Mouse (Mus musculus) left cerebral cortex, postnatal 4 days (tissue): ENCODE results near the gene Klf4. TPM values are rescaled to one million over a fixed set of nuclear protein-coding genes. Genes with fewer than 3 reads are reported as not detected.

Experiments used
- DNase-seq: peaks from one replicate; pipeline ENCODE4 v3.0.0-alpha.2; 2022
- intact Hi-C: fragments of 180-260 bp; cut with DNase I; formaldehyde crosslinking; loops from one replicate; pipeline ENCODE4 v1.15.1; 2025
- total RNA-seq, 2 experiments: library from RNA; stranded (reverse); gene quantifications; 2 replicates each; pipeline ENCODE4 v1.2.3; 2021

Klf4 gene
- total RNA-seq, 2 experiments from 2014 or later: 5.1 to 5.8 TPM

DNA sequence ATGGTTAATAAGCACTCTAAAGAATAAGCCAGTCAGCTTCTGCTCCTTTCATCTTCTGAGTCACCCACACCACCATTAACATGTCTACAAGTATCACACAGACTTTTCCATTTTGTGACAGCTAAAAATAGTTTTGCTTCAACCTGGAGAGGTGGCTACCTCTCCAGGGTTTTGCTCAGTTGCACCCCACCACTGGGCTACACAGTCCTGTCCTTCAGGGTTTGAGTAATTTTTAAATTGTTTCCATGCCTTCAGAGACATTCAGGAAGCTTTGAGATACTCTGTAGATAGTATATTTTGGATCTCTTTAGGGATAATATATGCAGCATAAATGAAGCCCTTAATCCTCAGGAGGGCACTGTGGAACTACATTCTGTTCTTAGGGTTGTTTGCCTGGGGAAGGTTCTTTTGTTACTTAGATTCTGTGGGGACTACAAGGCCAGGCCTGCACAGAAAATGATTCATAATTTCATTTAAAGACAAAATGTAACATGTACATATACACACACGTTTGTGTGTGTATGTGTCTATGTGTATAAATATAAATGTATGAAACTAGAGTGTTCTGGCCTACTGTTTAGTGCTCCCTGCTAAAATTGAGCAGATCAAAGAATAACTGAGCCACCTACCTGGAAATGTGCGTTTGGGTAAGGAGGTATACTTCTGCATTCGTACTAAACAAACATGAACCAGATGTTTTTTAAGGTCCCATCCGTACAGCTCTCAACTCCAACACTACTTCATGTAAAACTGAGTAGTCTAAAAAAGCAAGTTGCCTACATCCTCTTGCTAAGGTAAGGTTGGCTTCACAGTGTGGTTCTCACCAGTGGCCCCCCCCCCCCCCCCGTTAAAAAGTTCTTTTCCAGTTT lies 5.8 kb downstream of the Klf4 start:
- no peak for DNase-seq

DNA sequence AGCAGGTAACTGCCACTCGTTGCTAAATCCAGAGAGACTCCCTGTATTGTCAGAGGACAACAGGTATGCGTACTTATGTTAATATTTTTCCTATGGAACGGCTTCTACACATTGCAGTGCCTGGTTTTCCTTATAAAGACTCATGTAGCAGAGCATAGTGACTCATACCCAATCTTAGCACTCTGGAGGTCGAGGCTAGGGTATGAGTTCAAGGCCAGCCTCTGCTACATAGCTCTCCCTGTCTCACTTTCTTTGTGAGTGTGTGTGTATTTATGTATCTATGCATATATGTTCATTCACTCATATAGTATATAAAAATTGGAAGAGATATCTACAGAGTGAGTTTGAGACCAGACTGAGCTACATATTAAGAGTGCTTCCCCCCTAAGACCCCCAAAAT lies 8.3 kb downstream of the Klf4 start:
- no peak for DNase-seq
- intact Hi-C loops: no loop called here

More for the DNA sequence above, 5.8 kb downstream of the Klf4 start:
- intact Hi-C loops: no loop called here

DNA sequence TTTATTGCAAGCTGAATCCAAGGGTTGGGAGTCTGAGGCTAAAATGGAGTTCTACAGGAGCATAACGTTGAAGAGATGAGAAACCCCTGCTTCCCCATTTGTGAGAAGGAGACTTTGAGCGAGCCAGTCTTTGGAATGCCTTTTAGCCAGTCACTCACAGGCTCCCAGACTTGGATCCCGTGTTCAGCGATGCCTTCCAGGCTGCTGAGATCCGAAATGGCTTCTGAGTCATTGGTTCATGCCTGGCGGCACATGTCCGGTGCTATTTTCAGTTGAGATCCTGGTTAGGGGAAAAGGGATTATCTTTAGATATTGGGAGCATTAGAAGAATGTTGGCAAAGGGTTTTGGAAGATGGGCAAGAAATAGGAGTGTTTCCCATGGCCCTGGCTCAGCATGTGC lies 14.8 kb downstream of the Klf4 start:
- intact Hi-C loops: loop anchor here (10.0 kb wide), 1 partner anchor 1167 kb away; no protein-coding TSS in a partner anchor
- DNase-seq: no peak

DNA sequence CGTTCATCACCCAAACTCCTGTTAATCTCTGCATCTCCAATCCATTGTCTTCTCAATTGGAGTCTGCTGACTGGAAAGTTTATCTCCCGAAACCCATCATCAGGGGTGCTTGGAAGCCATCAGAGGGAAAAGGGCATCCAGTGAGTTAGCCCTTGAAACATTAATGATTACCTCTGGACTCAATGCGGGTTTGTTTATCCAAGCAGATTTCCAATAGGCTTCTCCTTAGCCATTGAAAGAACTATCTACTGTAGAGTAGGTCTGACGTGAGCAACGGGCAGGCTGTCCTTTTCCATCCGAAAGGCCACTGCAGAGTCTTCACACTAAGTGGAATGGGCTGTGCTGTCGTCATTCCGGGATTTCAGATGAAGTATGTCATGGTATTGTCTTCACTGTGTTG lies 16.2 kb downstream of the Klf4 start:
- intact Hi-C loops: loop anchor here (10.0 kb wide), 1 partner anchor 1169 kb away; no protein-coding TSS in a partner anchor

DNA sequence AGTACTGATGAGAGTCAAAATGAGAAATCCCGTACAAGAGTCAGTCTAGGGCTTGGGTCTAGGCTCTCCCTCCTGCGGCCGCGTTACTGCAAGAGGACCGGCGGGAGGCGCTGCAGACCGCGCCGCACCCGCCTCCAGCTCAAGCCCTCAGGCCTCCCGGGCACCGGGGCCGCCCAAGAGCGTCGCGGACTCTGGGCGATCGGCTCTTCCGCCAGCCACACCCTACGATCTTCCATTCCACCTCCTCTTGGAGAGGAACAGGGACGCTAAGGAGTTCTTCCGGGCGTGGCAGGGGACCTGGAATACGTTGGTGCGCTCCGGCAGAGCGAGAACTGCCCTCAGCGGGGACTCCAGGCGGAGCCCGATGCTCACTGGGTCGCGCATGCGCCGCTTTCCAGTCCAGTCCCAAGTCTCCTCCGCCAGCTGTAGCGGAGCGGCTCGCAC lies 17.5 kb downstream of the Klf4 start:
- intact Hi-C loops: loop anchor here (10.0 kb wide), 1 partner anchor 1170 kb away; no protein-coding TSS in a partner anchor
- DNase-seq: peak; percentile 75

More for the DNA sequence above, 16.2 kb downstream of the Klf4 start:
- DNase-seq: no peak

DNA sequence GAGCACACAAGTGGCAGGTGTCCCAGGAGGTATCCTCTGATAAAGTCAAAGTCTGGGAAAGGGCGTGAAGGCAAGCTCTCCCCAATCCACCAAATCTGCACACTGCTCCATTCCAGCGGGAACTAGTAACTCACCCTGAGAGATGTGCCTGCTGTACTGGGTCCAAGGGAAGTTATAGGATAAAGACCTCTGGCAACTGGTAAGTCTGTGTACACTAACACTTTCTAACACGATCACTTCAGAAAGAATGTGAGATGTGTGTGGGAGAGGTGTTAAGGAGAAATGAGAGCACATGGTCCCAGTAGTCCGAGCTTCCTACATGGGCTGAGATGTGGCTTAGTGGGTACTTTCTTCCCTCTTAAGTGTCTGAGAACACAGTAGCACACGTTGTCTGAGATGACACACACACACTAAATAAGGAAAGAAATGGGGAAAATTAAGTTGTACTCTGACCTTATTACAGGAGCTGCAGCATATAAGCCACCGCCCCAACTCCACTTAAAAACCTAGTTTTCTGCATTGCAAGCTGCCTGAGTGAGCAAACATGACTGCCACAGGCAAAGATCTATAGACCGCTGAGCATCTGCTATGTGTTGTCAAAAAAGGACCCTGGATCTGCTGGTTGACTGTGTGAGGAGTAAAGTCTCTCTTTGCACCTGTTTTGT lies 18.5 kb downstream of the Klf4 start:
- DNase-seq: no peak
- intact Hi-C loops: loop anchor here (10.0 kb wide), 1 partner anchor 1171 kb away; no protein-coding TSS in a partner anchor

DNA sequence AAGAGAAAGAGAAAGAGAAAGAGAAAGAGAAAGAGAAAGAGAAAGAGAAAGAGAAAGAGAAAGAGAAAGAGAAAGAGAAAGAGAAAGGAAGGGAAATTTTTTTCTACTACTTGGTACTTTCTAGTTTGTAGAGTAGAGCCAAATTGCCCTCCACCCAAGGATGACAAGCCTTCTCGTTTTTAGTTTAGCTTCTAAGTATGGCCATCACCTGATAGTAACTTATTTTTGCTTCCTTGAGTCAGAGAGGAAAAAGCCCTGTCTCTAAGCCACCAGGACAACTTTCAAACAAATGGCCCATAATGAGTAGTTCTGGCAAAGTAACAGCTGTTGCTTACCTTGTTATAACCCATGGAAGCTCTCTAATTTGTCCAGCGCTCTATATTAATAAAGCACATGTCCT lies 20.9 kb downstream of the Klf4 start:
- intact Hi-C loops: loop anchor here (10.0 kb wide), 1 partner anchor 1173 kb away; no protein-coding TSS in a partner anchor
- no peak for DNase-seq

DNA sequence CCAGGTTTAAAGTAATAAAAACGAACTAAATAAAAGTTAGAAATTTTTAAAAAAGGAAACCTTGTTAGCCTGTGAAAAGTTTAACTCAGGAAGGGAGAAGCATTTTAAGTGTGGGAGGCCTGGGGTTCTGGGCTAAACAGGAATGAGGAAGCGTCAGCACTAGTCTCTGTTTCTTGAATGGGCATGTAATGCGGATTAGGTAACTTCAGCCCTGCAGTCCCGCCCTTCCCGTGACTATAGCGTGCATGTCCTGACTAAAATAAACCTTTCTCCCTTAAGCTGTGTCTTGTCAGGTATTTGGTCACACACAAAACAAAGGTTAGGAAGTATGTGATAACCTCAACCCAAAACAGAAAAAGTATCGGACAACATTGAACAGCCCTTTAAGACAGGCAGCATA lies 23.6 kb downstream of the Klf4 start:
- DNase-seq: no peak
- intact Hi-C loops: no loop called here

DNA sequence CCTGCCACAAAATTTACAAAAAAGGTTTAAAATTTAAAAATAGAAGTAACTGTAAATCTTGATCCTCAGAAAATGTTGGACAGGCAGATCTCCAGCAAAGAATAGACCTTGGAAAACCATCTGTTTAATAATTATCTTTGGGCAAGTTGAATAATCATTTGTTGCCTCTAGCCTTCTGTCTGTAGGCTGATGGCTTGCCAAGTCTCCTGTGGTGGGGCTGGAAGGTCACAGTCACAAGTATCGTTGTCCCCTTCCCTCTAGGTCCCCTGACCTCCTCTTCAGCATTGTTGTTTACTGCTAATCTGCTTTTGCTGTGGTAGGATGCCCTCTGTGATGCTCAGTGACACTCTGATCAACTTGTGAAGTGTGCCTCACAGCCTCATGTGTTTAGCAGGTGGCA lies 33.6 kb downstream of the Klf4 start:
- no peak for DNase-seq
- intact Hi-C loops: no loop called here

DNA sequence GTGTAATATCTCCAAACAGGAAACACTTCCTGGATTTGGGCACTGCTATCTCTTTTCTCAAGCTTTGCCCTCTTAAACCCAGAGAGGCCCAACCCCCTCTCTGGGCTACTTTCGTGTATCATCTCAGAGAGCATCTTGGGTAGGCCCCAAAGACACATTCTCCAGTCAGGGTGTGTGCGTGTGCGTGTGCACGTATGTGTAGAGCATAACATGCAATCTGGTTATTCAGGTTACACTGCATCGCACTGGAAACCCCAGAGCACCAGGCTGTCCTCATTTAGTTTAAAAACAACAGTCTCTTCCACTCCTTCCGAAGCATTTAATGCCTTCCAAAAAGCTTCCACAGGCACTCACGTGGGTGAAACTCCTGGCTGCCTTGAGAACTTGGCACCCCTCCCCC lies 35.9 kb downstream of the Klf4 start:
- DNase-seq: no peak
- intact Hi-C loops: no loop called here

DNA sequence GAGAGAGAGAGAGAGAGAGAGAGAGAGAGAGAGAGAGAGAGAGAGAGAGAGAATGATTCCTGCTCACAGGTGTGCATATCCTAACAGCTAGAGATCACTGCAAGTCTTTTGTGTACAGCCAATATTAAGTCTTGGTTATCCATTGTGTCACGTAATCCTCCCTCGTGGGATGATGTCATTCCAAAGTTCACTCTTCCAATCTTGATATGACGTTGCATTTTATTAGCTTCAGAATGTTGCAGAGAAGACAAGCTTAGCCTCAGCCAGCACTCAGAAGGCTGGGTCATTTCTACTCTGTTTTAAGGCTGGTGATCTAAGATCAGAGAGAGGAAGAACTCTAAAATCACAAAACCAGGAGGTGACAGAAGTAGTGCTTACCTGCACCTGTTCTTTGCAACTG lies 39.0 kb downstream of the Klf4 start:
- intact Hi-C loops: no loop called here
- DNase-seq: no peak

DNA sequence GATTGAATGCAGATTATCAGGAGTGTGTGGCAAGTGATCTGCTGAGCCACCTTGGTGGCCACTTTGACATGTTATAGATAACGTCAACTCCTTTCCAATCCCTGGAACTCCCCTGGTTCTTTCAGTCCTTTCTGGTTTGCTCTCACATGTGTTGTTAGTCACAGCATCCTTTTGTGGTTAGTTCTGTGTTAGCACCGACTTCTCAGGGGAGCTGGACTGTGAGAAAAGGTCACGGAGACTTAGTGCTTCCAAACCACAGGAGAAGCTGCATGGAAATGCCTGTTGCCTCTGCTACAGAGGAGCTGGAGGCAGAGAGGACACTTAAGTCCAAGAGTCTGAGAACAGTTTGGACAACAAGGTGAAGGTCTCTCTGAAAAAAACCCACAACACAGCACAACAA lies 42.9 kb downstream of the Klf4 start:
- intact Hi-C loops: no loop called here
- no peak for DNase-seq

DNA sequence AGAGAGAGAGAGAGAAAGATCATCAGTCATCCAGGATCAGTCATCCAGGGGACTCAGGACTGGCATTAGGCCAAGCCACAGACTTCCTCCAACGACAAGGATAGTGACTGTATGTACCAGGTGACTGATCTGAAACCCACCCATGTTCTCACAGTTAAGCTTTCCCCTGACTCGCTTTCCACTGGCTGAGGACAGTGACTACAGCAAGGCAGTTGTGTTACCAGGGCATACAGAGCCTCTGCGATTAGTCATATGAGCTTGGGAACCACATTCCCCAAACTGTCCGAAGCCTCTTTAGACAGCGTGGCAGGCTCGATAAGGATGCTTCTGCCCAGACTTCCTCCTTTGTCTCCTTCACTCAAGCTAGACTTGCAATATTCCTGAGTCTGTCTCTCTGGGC lies 43.7 kb downstream of the Klf4 start:
- DNase-seq: no peak
- intact Hi-C loops: no loop called here

DNA sequence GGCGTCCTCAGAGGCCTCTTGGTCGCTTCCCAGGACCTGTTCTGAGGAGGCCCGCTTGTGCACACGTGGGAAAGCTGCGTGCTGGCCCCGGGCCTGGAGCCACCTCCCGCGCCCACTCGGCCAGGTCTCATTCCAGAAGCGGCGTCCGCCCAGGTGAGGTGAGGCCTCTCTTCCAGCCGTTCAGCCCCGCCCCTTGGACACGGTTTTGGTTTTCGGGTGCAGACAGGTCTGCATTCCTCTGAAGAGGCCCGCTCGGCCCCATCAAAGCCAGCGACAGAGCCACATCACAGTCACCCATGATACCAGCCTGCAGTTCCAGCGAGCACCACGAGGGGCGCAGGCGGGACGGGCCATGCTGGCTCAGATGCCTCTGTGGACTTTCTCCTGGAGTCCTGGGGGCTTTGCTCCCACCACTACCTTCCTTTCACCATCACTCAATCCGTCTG lies 51.9 kb downstream of the Klf4 start:
- peak; percentile 82 for DNase-seq
- intact Hi-C loops: no loop called here

DNA sequence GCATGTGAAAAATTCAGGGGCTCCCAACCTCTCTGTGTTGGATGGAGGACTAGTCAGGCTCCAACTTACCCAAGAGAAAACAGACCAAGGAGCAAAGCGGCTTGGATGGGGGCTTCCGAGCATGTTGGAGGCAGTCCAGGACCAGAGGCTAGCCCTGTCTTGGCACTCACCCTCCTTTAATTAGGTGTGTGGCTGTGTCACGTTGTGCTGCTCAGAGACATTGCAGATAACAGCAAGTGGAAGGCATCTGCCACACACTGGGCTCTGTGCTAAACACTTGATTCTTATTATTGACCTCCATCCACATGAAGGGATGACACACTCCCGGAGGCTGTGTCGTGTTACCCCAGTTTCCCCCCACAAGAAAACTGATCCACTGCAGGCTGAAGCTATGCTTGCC lies 53.9 kb downstream of the Klf4 start:
- DNase-seq: peak; percentile 50
- intact Hi-C loops: no loop called here

DNA sequence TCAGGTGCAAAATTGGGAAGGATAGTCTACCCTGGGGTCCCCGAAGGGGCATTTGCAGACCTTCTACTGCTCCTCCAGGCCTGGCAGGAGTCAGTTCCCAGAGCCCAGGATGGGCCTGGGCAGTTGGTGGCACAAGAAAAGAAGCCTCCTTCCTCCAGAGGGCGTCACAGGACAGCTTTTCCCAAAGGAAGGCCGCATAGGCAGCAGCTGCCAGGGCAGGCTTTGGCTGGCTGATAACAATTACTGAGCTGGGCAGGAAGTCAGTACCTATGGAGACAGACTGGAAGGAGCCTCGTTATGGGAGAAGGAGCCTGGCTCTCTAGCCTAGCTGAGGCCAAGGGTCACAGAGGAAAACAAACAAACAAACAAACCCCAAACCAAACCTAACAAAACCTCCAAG lies 54.3 kb downstream of the Klf4 start:
- intact Hi-C loops: no loop called here
- DNase-seq: peak; percentile 71

DNA sequence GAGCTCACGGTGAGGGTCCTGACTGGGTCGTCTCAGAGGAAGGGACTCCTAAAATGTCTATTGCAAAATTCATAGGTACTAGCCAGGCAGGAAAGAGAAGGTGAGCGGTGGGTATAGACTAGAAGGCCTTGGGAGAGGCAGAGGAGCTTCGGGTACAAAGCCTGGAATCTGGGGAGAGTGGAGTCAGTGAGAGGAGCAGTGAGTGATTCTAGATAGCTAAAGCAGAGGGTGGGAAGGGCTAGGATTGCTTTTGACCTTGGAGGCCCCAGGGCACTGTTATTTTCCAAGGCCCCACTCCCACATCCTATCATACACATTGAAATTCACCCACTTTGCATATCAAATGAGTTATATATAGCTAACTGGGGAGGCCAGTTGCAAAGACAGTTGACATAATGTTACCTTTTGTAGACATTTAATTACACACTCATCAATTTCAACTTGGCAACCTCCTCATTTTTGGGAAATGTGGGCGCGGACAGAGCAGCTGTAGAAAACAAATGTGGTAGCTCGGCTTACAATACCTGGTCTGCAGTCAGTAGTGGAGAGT lies 55.0 kb downstream of the Klf4 start:
- DNase-seq: no peak
- intact Hi-C loops: no loop called here
